Mouse (Mus musculus): ENCODE data around the gene Gnas.

- TF ChIP-seq CTCF (IDR thresholded peaks at IDR 0.05; ENCODE audit: low read depth, low read length) = no peak
- no peak for TF ChIP-seq POLR2A (IDR thresholded peaks at IDR 0.05; ENCODE audit: extremely low read depth, insufficient read depth, low read length)
These were observed 19.9 kb upstream of the Gnas start for GRCm38 (mm10) chr2:174264248-174264647.
